Mouse (Mus musculus): Measurements from ENCODE around the gene Mfsd1.

The Mfsd1 gene

GRCm38 (mm10) chr3:67643135-67643534 lies 60.6 kb downstream of the Mfsd1 start:
- DNase-seq: no peak

- DNase-seq: no peak
These were observed 63.3 kb downstream of the Mfsd1 start for GRCm38 (mm10) chr3:67645640-67646466.

All from cerebellum, postnatal 10 days (tissue).